Mouse (Mus musculus): Measurements from ENCODE around the gene Exoc7.

DNA sequence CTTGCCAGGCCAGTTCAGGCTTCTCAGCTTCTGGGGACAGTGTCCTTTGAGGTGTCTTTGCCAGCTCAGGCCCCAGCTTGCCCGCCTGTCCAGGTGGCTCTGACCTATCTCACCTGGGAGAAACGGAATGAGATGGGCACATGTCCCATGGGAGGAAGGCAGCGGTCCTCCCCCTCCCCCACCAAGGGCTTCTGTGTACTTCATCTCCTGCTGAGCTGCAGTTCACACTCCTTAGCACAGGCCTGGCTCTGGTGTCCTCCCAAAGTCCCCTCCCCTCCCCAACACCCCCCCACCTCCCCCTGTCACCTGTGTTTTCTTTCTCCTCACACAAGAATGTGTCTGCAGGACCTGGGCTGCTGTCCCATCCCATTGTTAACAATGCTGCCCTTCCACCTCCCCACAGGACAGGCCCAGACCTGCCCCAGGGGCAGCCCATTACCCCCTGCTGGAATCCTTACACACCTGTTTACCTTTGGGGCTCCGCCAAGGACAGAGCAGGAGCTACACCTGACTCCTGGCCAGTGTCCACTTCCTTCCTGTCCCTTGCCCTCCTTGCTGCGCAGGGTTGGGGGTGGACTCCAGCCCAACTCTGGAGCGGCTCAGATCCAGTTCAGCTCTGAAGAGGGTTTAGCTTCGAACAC, 20.1 kb upstream of the Exoc7 start:
- TF ChIP-seq CTCF (IDR thresholded peaks at IDR 0.05; ENCODE audit: extremely low read depth, insufficient read length, insufficient replicate concordance, low read depth, low read length) (no peak), POLR2A (IDR thresholded peaks at IDR 0.05; ENCODE audit: low read depth, low read length) (no peak)
